Mouse (Mus musculus) heart, adult 10 weeks (tissue): ENCODE data around the gene Vmn1r52. TPM values are rescaled to one million over a fixed set of nuclear protein-coding genes. Genes with fewer than 3 reads are reported as not detected.

Experiments
- polyA plus RNA-seq: library from polyadenylated mRNA; stranded (reverse); fragments of 350-450 nt; fragmentation: Illumina TruSeq; extraction: RNeasy Lipid Tissue Mini Kit (QIAGEN cat#74804); gene quantifications from one replicate; pipeline ENCODE4 v1.2.3, GENCODE M21; 2014; ENCODE audit warnings: low read depth, low replicate concordance

Gene Vmn1r52
- not detected for polyA plus RNA-seq

GRCm38 (mm10) chr6:90174508-90174907, at the start of gene Vmn1r52:
Vmn1r52 (plus strand) TSS chr6:90174808.

GRCm38 (mm10) chr6:90202493-90202892, 27.9 kb downstream of the Vmn1r52 start, which contains the start of gene V1ra8:
V1ra8 (plus strand) TSS chr6:90202793.

GRCm38 (mm10) chr6:90224338-90224737, 49.7 kb downstream of the Vmn1r52 start, which contains the start of gene Vmn1r53:
Vmn1r53 (minus strand) TSS chr6:90224438.

Other genes starting within 250 kb of the Vmn1r52 start
- not detected for gene Vmn1r45, start 234.2 kb upstream of the Vmn1r52 start, polyA plus RNA-seq
- gene Vmn1r46, start 205.5 kb upstream of the Vmn1r52 start, polyA plus RNA-seq, result not detected
- gene Vmn1r47, start 158.7 kb upstream of the Vmn1r52 start, polyA plus RNA-seq, result not detected
- gene Vmn1r48, start 138.0 kb upstream of the Vmn1r52 start, polyA plus RNA-seq, result not detected
- gene Vmn1r49, start 96.3 kb upstream of the Vmn1r52 start, polyA plus RNA-seq, result not detected
- not detected for gene Vmn1r50, start 73.4 kb upstream of the Vmn1r52 start, polyA plus RNA-seq
- not detected for gene Vmn1r51, start 52.2 kb upstream of the Vmn1r52 start, polyA plus RNA-seq
- gene V1ra8, start 28.0 kb downstream of the Vmn1r52 start, polyA plus RNA-seq, result not detected
- gene Vmn1r53, start 49.6 kb downstream of the Vmn1r52 start, polyA plus RNA-seq, result not detected
- not detected for gene Vmn1r54, start 71.5 kb downstream of the Vmn1r52 start, polyA plus RNA-seq
- gene BC048671, start 126.4 kb downstream of the Vmn1r52 start, polyA plus RNA-seq, result not detected
- not detected for gene Chst13, start 150.4 kb downstream of the Vmn1r52 start, polyA plus RNA-seq
- not detected for gene Uroc1, start 158.5 kb downstream of the Vmn1r52 start, polyA plus RNA-seq
- gene Zxdc, start 194.7 kb downstream of the Vmn1r52 start, polyA plus RNA-seq, result 11.0 TPM